Mouse (Mus musculus) layer of hippocampus, postnatal 36 days (tissue): ENCODE results near the gene Vmn1r93. TPM values are rescaled to one million over a fixed set of nuclear protein-coding genes. Genes with fewer than 3 reads are reported as not detected.
"Not testable (repeated sequence)": the region's sequence is repeated elsewhere in the genome, so short reads cannot be mapped to it uniquely, and the experiment has no call there.

ENCODE experiments used
- DNase-seq, 2 experiments: peaks; one replicate each; pipeline ENCODE4 v3.0.0; 2022
- total RNA-seq, 2 experiments: library from RNA; stranded (reverse); gene quantifications; 2 replicates each; pipeline ENCODE4 v1.2.3; 2021

Gene Vmn1r93
- total RNA-seq, result not detected

DNA sequence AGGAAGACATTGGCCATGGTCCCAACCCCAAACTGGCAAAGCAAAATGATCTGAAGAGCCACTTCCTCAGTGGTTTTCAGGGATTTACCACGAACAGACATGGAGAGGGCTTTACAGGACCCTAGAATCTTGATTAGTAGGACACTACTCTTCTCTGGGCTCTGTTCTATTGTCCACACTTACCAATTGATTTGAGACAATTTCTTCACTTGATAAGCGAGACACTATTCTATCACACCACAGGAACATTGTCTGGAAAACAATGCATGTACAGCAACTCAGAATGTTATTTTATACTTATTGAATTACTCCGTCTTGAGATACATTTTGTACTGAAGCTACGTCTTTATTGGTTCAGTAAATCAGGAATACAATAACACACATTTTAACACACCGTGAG lies at the start of gene Vmn1r93:
Gene Vmn1r93 (minus strand): TSS at position 101 of the 400 bp plus-strand sequence.
- DNase-seq, result not testable (repeated sequence)

DNA sequence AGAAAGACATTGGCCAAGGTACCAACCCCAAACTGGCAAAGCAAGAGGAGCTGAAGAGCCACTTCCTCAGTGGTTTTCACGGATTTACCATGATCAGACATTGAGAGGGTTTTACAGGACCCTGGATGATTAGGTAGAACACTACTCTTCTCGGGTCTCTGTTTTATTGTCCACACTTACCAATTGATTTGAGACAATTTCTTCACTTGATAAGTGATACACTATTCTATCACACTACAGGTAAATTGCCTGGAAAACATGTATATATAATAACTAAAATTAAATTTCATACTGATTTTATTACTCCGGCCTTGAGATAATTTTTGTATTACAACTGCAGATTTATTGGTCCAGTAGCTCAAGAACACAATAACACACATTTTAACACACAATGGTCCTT lies 29.4 kb upstream of the Vmn1r93 start, which contains the start of gene Vmn1r94:
Gene Vmn1r94 (minus strand): TSS at position 101 of the 400 bp plus-strand sequence.
- not testable (repeated sequence) for DNase-seq

DNA sequence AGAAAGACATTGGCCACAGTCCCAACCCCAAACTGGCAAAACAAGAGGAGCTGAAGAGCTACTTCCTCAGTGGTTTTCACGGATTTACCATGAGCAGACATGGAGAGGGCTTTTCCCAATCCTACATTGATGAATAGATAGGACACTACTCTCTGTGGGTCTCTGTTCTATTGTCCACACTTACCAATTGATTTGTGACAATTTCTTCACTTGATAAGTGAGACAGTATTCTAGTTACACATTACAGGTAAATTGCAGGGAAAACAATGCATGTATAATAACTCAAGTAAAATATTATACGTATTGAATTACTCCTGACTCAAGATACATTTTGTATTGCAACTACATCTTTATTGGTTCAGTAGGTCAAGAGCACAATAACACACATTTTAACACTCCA lies 16.4 kb downstream of the Vmn1r93 start, which contains the start of gene Gm16442:
Gene Gm16442 (minus strand): TSS at position 101 of the 400 bp plus-strand sequence.
- DNase-seq, result not testable (repeated sequence)

DNA sequence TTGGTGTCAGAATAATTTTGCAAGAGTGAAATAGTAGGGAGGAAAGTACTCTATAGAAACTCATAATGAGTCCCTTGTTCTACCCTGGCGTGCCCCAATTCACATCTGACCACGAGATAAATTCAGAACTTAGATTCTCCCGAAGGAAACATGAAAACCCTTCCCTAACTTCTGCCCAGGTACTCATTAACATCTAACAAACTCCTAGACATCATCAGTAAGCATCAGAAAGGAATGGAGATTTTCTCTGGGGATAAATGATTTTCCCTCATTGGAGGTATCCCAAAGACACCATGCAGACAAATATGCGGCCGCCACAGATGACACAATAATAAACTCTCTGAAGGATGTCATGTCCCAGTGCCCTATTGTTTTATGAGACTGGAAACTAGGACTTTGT lies 39.5 kb downstream of the Vmn1r93 start, which contains the start of gene Vmn1r91:
Gene Vmn1r91 (plus strand): TSS at position 301 of the 400 bp plus-strand sequence.
- DNase-seq, result not testable (repeated sequence)

Other genes with a start within 250 kb of the Vmn1r93 start
- gene Pvr, start 217.9 kb downstream of the Vmn1r93 start, total RNA-seq, result 10 to 100 TPM; 11.5 to 14.9 TPM
- gene Igsf23, start 188.3 kb downstream of the Vmn1r93 start, total RNA-seq, result not detected
- not detected for gene Ceacam20, start 173.7 kb downstream of the Vmn1r93 start, total RNA-seq
- gene Nlrp9b, start 147.6 kb downstream of the Vmn1r93 start, total RNA-seq, result not detected
- not detected for gene Vmn1r91, start 39.4 kb downstream of the Vmn1r93 start, total RNA-seq
- gene Gm16442, start 16.5 kb downstream of the Vmn1r93 start, total RNA-seq, result not detected
- not detected for gene Vmn1r94, start 29.3 kb upstream of the Vmn1r93 start, total RNA-seq
- not detected for gene Vmn1r95, start 54.6 kb upstream of the Vmn1r93 start, total RNA-seq
- gene Gm6164, start 66.5 kb upstream of the Vmn1r93 start, total RNA-seq, result not detected
- not detected for gene Gm4498, start 94.7 kb upstream of the Vmn1r93 start, total RNA-seq
- not detected for gene Gm5890, start 123.7 kb upstream of the Vmn1r93 start, total RNA-seq
- not detected for gene Gm4133, start 195.0 kb upstream of the Vmn1r93 start, total RNA-seq
- gene Gm5728, start 236.3 kb upstream of the Vmn1r93 start, total RNA-seq, result not detected